Mouse (Mus musculus) limb, embryonic 10.5 days (tissue): ENCODE measurements around the gene Lpin2. TPM values are rescaled to one million over a fixed set of nuclear protein-coding genes. Genes with fewer than 3 reads are reported as not detected.

ENCODE experiments used
- DNase-seq: peaks from one replicate; pipeline ENCODE4 v3.0.0-alpha.2; 2017; ENCODE audit warnings: low spot score
- H3K27ac ChIP-seq: fragments of 300-500 bp; sonication (generic); 2 replicates; pipeline ENCODE4 v1.5.1; 2016; ENCODE audit warnings: mild to moderate bottlenecking
- H3K27me3 ChIP-seq: fragments of 300-500 bp; sonication (generic); 2 replicates; pipeline ENCODE4 v1.6.1; 2016; ENCODE audit warnings: low read depth, mild to moderate bottlenecking; ENCODE audit not compliant: poor library complexity, severe bottlenecking
- H3K36me3 ChIP-seq: fragments of 300-500 bp; sonication (generic); 2 replicates; pipeline ENCODE4 v1.6.1; 2016; ENCODE audit warnings: mild to moderate bottlenecking, moderate library complexity
- H3K4me1 ChIP-seq: fragments of 300-500 bp; sonication (generic); 2 replicates; pipeline ENCODE4 v1.6.1; 2016
- H3K4me3 ChIP-seq: fragments of 300-500 bp; sonication (generic); 2 replicates; pipeline ENCODE4 v1.5.1; 2016; ENCODE audit warnings: mild to moderate bottlenecking, moderate library complexity
- H3K9me3 ChIP-seq: fragments of 300-500 bp; sonication (generic); replicated peaks from 2 replicates; pipeline ENCODE4 v1.6.1; 2016; ENCODE audit warnings: mild to moderate bottlenecking
- WGBS: fragments of 180-500 bp; shearing (Covaris S2); methylation state at CpG from one replicate; pipeline ENCODE4 v1.1.7; 2016; 5-methylcytosine and 5-hydroxymethylcytosine counted together
- polyA plus RNA-seq: library from polyadenylated mRNA; unstranded; fragments of >200 nt; fragmentation: Nextera tagmentation; extraction: Ambion mirVana; gene quantifications from 2 replicates; pipeline ENCODE4 v1.2.1, GENCODE M21; 2016

Gene Lpin2
- polyA plus RNA-seq, 1 experiment from 2014 or later: 51.8 TPM

DNA sequence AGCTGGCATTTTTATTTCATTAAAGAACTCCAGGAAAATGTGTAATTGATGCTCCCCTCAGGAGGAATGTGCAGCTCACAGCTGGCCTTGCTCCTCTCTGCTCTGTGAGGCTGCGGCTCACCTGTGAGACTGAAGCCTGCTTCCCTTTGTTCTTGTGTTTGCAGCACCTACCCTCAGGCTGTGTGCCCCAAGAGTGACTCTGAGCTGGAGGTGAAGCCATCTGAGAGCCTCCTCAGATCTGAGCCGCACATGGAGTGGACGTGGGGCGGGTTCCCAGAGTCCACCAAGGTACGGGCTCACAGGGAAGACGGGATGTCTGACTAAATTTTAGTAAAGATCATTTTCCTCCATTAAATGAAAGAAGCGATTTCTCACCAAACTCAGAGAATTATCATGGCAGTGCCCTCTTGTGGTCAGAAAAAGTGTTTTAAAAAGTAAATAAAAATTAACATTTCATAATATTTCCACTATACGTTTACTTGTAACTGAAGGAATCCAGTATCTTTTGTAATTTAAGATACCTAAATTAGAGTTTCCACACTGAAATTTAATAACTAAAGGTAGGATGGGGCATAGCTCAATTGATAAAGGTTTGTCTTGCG, 47.8 kb downstream of the Lpin2 start:
- WGBS: 82% methylated on average over 9 of the region's 9 CpGs
- DNase-seq: no peak
- no peaks in the 10 kb centered on the region for H3K27me3 ChIP-seq
- H3K27ac ChIP-seq: no peak overlapping the region
- no peak overlapping the region for H3K4me3 ChIP-seq
- peaks cover 65% of the 10 kb centered on the region for H3K36me3 ChIP-seq
- H3K9me3 ChIP-seq: no peaks in the 10 kb centered on the region
- H3K4me1 ChIP-seq: no peaks in the 10 kb centered on the region

DNA sequence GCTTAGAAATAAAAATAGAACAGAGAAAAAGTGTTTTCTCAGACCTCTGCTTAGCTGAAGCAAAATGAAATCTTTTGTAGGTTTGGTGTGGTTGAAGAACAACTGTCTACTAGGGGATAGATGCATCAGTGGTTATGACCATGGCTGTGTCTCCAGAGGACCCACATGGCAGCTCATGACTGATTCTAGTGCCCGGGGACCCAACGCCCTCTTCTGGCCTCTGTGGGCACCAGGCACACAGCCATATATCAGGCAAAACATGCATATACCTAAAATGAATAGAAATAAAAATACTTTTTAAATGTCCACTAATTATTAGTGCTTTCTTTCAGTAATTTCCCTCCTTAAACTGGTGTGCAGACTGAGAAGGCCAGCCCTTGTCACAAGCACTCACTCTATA, 49.6 kb downstream of the Lpin2 start:
- no peaks in the 10 kb centered on the region for H3K9me3 ChIP-seq
- no peak overlapping the region for H3K4me3 ChIP-seq
- H3K4me1 ChIP-seq: no peaks in the 10 kb centered on the region
- DNase-seq: no peak
- peaks cover 69% of the 10 kb centered on the region for H3K36me3 ChIP-seq
- H3K27ac ChIP-seq: no peak overlapping the region
- no peaks in the 10 kb centered on the region for H3K27me3 ChIP-seq
- 76% methylated on average over 2 of the region's 2 CpGs for WGBS

DNA sequence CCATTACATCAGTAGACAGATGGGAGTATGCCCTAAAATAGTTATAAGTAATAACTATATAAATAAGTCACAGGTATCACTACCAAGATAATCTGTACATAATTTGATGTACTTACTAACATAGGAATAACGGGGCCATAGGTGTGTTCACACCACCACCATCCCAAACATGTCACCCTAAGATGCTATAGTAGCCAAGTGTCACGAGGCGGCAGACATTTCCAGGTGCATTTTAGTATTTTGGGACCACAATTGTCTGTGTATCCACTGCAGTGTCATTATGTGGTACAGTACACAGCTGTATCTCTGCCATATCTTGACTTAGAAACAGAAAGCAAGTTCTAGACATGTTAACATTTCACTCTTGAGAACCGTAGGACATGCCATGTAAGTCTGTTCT, 50.9 kb downstream of the Lpin2 start:
- Histone ChIP-seq H3K27ac (no peak overlapping the region), H3K36me3 (peaks cover 81% of the 10 kb centered on the region)
- WGBS: 96% methylated on average over 4 of the region's 4 CpGs

DNA sequence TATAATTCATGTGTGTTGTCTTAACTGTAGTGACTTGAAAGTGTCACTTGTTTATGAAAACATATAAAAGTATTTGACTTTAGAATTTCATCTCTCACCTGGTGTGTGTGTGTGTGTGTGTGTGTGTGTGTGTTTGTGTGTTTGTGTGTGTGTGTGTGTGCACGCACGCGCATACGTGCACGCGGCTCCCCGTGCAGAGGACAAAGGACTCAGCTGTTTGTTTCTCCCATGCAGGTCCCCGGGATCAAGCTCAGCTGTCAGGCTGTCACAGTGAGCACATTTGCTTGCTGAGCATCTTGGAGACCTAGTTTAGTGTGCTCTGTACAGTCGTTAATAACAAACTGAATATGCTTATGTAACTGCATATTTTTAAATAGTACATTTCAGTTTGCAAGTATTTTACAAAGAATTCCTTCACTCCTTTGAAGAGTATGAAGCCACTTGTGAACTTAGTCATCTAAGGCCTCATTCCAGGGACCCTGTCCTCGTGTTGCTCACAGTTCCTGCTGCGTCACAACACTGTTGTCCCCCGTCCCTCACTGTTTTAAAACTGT, 51.8 kb downstream of the Lpin2 start:
- Histone ChIP-seq H3K9me3 (no peaks in the 10 kb centered on the region), H3K4me1 (no peaks in the 10 kb centered on the region), H3K27ac (no peak overlapping the region), H3K27me3 (no peaks in the 10 kb centered on the region), H3K36me3 (peaks cover 85% of the 10 kb centered on the region), H3K4me3 (no peak overlapping the region)
- WGBS: 95% methylated on average over 12 of the region's 12 CpGs
- DNase-seq: no peak

More for the DNA sequence above, 50.9 kb downstream of the Lpin2 start:
- no peaks in the 10 kb centered on the region for H3K9me3 ChIP-seq
- no peaks in the 10 kb centered on the region for H3K4me1 ChIP-seq
- no peaks in the 10 kb centered on the region for H3K27me3 ChIP-seq
- no peak for DNase-seq
- H3K4me3 ChIP-seq: no peak overlapping the region

DNA sequence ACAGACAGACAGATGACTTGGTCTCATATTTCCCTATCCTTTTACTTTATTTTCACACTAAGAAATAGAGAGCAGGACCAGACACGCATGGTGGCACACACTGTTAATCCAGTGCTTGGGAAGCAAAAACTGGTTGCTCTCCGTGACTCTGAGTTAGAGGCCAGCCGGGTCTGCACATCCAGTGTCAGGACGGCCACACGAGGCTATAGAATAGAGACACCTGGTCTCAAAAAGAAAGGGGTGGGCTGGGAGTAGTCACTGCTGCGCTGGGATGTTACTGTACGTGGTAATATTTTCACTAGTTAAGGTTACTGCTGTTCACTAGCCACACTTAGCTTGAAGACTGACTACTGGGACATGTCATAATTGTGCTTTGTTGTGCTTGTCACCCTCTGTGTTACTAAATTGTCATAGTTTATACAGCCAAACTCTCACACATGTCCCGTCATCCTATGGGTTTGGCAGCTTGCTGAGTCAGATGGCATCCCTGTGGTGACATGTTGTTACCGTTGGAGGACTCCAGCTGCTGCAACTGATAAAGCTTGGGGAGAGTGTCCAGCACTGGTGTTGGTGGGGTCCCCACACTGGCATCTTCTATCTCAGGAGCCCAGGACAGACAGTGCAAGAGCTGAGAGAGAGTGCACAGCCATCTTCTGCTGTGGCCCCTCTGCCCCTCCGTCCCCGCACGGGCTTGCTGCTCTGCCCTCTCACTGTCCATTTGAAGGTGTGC, 53.0 kb downstream of the Lpin2 start:
- WGBS: 87% methylated on average over 12 of the region's 12 CpGs
- Histone ChIP-seq H3K9me3 (no peaks in the 10 kb centered on the region), H3K27ac (no peak overlapping the region), H3K36me3 (peaks cover 87% of the 10 kb centered on the region), H3K27me3 (no peaks in the 10 kb centered on the region), H3K4me3 (no peak overlapping the region), H3K4me1 (no peaks in the 10 kb centered on the region)
- DNase-seq: no peak

DNA sequence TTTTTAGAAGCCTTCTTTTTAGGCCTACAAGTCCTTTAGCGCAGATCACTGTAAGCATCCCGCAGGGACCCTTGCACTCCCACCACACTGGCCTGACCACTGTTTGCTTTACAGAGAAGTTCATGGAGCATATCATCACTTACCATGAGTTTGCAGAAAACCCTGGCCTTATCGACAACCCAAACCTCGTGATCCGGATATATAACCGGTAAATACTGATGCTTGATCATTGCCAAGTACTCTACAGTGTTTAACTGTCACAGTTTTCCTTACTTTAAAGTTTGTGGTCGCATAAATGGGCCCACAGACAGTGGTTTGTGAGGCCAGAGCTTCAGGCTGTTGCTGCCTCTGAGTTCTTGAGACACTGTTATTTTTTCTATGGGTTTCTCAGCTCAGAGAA, 56.1 kb downstream of the Lpin2 start:
- Histone ChIP-seq H3K36me3 (peaks cover 88% of the 10 kb centered on the region), H3K4me1 (no peaks in the 10 kb centered on the region), H3K9me3 (no peaks in the 10 kb centered on the region), H3K27ac (no peak overlapping the region), H3K27me3 (no peaks in the 10 kb centered on the region), H3K4me3 (no peak overlapping the region)
- no peak for DNase-seq
- WGBS: 98% methylated on average over 7 of the region's 7 CpGs

DNA sequence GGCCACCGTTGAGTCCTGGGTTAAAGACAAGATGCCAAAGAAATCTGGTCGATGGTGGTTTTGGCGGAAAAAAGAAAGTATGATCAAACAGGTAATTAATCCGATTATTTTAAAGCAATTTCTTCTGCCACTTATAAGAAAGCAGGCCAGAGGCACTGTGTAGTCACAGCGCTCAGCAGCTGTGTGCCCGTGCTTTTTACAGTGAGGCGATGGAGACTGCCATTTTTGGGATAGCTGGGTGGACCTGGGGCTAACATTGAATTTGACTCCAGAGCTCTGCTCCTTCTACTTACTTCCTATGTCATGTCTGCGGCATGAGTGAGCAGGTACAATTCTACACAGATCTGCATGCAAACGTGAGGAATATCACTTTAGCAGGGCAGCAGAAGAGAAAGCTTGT, 58.5 kb downstream of the Lpin2 start:
- DNase-seq: no peak
- 93% methylated on average over 9 of the region's 9 CpGs for WGBS
- Histone ChIP-seq H3K27ac (no peak overlapping the region), H3K36me3 (peaks cover 94% of the 10 kb centered on the region), H3K27me3 (no peaks in the 10 kb centered on the region), H3K4me3 (no peak overlapping the region), H3K9me3 (no peaks in the 10 kb centered on the region), H3K4me1 (no peaks in the 10 kb centered on the region)

DNA sequence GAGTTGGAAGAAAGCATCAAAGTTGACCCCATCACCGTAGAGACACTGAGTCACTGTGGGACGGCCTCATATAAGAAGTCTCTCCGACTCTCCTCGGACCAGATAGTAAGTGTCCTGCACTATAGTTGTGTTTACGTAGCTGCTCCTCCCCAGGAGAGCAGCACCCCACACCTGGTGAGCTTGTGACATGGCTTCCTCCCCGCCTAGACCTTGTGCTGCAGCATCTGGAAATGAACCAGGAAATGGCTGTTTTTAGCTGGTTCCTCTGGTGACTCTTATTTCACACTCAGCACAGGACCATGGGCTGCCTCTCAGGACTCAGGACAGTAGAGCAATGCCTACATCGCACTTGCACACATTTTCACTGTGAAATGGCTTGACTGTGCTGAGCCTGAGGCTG, 60.3 kb downstream of the Lpin2 start:
- Histone ChIP-seq H3K4me1 (no peaks in the 10 kb centered on the region), H3K27ac (no peak overlapping the region), H3K27me3 (no peaks in the 10 kb centered on the region), H3K4me3 (no peak overlapping the region), H3K36me3 (peaks cover 99% of the 10 kb centered on the region), H3K9me3 (no peaks in the 10 kb centered on the region)
- no peak for DNase-seq
- WGBS: 95% methylated on average over 7 of the region's 7 CpGs

DNA sequence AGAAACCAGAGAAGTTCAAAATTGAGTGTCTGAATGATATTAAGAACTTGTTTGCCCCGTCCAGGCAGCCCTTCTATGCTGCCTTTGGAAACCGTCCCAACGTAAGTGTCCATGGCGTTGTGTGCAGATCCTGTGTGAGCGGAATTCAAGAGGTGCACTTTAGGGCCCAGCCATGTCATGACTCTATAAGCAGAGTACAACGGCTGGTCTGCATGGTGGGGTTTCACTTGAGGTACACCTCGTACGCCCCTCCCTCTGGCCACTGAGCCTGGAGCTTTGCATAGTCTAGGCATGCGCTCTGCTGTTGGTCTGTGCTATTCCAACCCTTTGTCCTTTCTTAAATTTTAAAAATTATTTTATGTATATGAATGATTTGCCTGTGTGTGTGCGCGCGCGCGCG, 62.8 kb downstream of the Lpin2 start:
- H3K4me3 ChIP-seq: no peak overlapping the region
- H3K27me3 ChIP-seq: no peaks in the 10 kb centered on the region
- WGBS: 97% methylated on average over 15 of the region's 15 CpGs
- no peak for DNase-seq
- no peak overlapping the region for H3K27ac ChIP-seq
- H3K36me3 ChIP-seq: peaks cover 98% of the 10 kb centered on the region
- no peaks in the 10 kb centered on the region for H3K9me3 ChIP-seq
- peaks cover 6% of the 10 kb centered on the region for H3K4me1 ChIP-seq

DNA sequence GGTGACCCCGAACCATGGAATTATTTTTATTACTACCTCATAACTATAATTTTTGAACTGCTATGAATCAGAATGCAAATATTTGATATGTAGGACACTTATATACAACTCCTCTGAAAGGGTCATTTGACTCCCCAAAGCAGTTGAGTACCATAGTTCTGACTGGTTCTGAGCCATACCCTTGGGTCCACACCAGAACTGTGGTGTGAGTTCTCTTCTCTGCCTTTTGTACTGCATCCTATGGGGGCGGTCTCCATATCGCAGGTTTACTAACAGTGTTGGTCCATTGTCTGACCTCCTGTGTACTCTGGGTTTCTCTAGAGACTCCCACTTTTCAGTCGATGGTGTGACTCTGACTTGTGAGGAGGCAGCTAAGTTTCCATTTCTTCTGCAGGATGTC, 63.7 kb downstream of the Lpin2 start:
- H3K4me3 ChIP-seq: no peak overlapping the region
- no peak overlapping the region for H3K27ac ChIP-seq
- H3K4me1 ChIP-seq: peaks cover 15% of the 10 kb centered on the region
- no peak for DNase-seq
- no peaks in the 10 kb centered on the region for H3K9me3 ChIP-seq
- WGBS: 95% methylated on average over 4 of the region's 4 CpGs
- H3K36me3 ChIP-seq: peaks cover 99% of the 10 kb centered on the region
- H3K27me3 ChIP-seq: no peaks in the 10 kb centered on the region

DNA sequence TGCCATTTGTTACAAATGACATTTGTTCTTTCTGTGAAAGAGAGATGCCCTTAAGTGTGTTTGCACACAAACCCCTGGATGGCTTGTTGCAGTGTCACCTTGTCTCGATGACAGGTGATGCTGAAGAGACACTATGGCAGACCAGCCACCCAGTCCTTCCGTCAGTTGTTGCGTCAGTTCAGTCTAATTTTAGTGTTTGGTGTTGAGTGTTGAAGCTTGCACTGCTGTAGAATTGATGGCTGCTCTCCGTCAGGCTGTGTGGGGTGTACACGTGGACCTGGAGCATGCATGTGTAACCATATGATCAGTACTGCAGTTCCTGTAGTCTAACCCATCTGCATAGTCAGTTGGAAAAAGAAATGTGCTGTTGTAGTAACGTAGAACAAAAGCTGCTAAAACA, 66.6 kb downstream of the Lpin2 start:
- no peak for DNase-seq
- 91% methylated on average over 6 of the region's 6 CpGs for WGBS
- peaks cover 44% of the 10 kb centered on the region for H3K4me1 ChIP-seq

DNA sequence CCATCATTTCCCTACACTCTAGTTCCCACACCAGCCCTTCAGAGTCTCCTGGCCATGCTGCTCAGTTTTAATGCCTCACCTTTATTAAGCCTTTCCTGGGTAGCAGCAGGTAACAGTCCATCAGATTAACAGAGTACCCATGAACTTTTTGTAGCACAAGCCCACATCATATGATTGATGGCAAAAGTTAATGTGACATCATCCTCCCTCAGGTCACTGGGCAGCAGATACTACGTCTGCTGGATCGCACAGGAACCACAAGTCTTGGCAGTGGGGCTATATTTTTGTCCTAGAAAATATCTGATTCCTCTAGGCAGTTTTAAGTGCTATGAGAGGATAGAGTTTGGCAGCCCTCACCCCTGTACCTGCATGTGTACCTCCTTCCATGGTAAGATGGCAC, 67.7 kb downstream of the Lpin2 start:
- H3K4me3 ChIP-seq: no peak overlapping the region
- H3K27ac ChIP-seq: no peak overlapping the region
- H3K4me1 ChIP-seq: peaks cover 50% of the 10 kb centered on the region
- no peaks in the 10 kb centered on the region for H3K27me3 ChIP-seq
- H3K9me3 ChIP-seq: no peaks in the 10 kb centered on the region
- WGBS: 87% methylated on average over 2 of the region's 2 CpGs
- H3K36me3 ChIP-seq: peaks cover 82% of the 10 kb centered on the region
- DNase-seq: no peak

More for the DNA sequence above, 66.6 kb downstream of the Lpin2 start:
- Histone ChIP-seq H3K27me3 (no peaks in the 10 kb centered on the region), H3K9me3 (no peaks in the 10 kb centered on the region), H3K4me3 (no peak overlapping the region), H3K36me3 (peaks cover 89% of the 10 kb centered on the region), H3K27ac (no peak overlapping the region)

DNA sequence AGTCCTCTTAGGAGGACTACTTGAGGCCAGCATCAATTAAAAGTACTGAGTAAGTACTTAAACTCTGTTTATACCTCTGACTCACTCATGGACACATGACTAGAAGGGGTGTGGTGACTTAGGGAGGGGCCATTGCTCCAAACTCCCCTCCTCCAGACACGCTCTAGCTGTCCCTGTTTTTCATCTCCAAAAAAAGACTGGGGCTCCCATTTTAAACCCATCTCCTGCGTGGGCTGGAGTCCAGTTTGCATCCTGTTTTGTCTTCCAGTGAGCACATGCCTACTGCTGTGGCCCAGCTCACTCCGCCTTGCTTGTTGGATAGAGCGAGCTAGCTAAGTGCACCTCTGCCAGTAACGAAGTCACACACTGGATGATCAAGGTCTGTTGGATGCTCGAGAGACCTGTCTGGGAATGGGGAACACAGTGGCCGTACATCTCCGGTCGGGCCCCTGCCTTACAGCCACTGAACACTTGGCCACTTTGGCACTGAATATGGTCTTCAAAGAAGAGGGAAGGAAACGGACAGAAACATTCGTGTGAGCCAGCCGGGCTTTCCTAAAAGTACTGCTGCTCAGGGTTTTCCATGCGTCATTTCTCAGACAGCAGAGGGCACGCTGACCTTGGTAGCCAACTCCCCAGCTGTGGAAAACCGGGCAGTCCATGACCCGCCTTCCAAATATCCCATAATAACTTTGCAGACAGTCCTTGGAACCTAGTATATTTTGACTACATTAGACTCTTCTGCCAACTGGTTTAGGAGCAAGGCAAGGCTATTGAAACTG, 68.7 kb downstream of the Lpin2 start:
- Histone ChIP-seq H3K4me3 (no peak overlapping the region), H3K36me3 (peaks cover 82% of the 10 kb centered on the region), H3K27me3 (no peaks in the 10 kb centered on the region), H3K4me1 (peaks cover 58% of the 10 kb centered on the region), H3K27ac (peak overlapping the region; percentile 76), H3K9me3 (no peaks in the 10 kb centered on the region)
- WGBS: 84% methylated on average over 16 of the region's 16 CpGs
- DNase-seq: no peak
